Mouse (Mus musculus) liver (tissue): Measurements from ENCODE around the gene Pdcd7.
"Not testable (repeated sequence)": the region's sequence is repeated elsewhere in the genome, so short reads cannot be mapped to it uniquely, and the experiment has no call there.

Source experiments
- DNase-seq: peaks from one replicate; pipeline ENCODE4 v3.0.0-alpha.2; 2020; ENCODE audit warnings: mixed read lengths

Pdcd7 gene

GRCm38 (mm10) chr9:65345854-65346475 is at the start of gene Pdcd7:
Gene Pdcd7, plus strand, starts transcription at chr9:65346104.
- peak; percentile 90 for DNase-seq

DNA sequence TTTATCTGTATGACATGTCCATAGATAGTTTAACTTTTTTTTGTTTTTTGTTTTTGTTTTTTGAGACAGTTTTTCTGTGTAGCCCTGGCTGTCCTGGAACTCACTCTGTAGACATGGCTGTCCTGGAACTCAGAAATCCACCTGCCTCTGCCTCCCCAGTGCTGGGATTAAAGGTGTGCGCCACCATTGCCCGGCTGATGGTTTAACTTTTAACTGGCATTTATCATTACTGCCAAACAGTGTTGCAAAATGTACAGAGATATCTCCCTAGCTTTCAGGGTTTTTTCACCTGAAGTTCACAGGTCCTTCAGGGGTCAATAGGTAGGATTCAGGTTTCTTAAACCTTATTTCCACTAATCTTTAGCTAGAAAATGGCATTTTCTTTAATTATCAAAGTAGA is 48.8 kb upstream of the Pdcd7 start:
- no peak for DNase-seq

DNA sequence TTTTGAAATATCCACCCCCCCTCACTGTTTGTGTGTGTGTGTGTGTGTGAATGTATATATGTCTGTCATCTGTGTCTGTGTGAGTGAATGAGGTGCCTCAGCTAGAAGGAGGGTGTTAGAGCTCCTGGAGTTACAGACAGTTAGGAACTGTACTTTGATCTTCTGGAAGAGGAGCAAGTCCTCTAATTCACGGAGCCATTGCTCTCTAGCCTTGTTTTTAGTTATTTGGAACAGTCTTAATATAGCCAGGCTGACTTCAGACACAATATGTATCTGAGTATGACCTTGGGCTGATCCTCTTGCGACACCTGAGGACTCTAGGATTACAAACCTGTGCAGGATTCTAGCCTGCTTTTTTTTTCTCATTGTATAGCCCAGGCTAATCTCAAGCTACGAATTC is 47.1 kb upstream of the Pdcd7 start:
- no peak for DNase-seq

DNA sequence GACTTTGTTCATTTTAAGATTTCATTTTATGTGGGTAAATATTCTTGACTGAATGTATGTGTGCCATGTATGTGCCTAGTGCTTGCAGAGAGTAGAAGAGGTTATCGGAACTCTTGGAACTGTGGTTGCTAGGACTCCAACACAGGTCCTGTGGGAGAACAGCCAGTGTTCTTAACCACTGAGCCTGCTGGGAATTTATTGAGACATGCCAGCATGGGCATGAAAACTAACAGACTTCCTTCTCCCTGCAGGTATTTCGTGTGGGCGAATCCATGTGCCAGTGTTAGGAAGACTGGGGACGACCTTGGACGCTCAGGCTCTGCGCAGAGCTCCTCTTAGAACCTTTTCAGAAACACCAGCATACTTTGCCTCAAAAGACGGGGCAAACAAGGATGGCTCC is 46.3 kb upstream of the Pdcd7 start:
- DNase-seq, result no peak

DNA sequence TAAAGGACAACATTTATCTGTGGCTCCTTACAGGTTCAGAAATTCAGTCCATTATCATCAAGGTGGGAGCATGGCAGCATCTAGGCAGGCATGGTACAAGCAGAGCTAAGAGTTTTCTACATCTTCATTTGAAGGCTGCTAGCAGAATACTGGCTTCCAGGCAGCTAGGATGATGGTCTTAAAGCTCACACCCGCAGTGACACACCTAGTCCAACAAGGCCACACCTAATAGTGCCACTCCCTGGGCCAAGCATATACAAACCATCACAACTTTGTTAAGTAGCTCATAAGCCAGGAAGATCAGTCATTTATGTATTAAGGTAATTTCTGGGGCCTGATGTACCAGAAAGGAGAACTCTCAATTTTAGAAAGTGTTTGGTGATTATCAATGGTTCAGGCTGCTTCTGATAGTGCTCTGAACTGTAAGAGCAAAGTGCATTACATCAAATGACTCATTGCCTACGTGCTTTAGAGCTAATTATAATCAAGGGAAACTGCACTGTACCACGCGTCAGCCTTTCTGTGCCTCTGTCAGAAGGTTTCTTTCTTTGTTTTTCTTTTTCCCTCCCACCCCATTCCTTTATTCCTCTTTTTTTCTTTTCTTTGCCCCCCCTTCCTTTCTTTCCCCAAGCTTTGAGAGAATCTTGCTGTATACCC is 43.4 kb upstream of the Pdcd7 start:
- DNase-seq, result no peak

GRCm38 (mm10) chr9:65303586-65303985 is 42.3 kb upstream of the Pdcd7 start:
- DNase-seq, result no peak

GRCm38 (mm10) chr9:65304300-65304699 is 41.6 kb upstream of the Pdcd7 start:
- no peak for DNase-seq

GRCm38 (mm10) chr9:65306672-65307071 is 39.2 kb upstream of the Pdcd7 start:
- no peak for DNase-seq

GRCm38 (mm10) chr9:65308011-65308410 is 37.9 kb upstream of the Pdcd7 start:
- DNase-seq, result no peak

DNA sequence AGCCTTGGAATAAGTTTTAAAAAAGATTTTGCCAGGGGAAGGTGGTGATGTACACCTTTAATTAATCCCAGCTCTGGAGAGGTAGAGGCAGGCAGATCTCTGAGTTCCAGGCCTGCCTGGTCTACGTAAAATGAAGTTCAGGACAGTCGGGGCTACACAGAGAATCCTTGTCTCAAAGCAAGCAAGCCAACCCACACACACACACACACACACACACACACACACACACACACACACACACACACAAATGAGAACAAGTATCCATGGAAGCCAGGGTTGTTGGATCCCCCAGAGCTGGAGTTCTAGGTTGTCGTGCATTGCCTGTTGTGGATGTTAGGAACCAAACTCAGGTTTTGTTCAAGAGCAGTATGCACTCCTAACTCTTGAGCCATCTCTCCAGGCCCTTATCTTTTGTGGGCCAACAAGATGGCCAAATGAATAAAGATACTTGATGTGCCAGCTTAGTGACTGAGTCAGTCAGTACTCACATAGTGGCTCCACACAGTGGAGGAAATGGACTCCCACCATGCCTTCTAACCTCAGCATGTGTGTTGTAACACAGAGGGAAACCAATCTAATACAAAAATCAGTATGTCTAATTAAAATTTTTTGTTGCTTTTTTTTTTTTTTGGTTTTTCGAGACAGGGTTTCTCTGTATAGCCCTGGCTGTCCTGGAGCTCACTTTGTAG is 33.1 kb upstream of the Pdcd7 start:
- no peak for DNase-seq

- DNase-seq, result no peak
These were observed 32.1 kb upstream of the Pdcd7 start for GRCm38 (mm10) chr9:65313846-65314245.

DNA sequence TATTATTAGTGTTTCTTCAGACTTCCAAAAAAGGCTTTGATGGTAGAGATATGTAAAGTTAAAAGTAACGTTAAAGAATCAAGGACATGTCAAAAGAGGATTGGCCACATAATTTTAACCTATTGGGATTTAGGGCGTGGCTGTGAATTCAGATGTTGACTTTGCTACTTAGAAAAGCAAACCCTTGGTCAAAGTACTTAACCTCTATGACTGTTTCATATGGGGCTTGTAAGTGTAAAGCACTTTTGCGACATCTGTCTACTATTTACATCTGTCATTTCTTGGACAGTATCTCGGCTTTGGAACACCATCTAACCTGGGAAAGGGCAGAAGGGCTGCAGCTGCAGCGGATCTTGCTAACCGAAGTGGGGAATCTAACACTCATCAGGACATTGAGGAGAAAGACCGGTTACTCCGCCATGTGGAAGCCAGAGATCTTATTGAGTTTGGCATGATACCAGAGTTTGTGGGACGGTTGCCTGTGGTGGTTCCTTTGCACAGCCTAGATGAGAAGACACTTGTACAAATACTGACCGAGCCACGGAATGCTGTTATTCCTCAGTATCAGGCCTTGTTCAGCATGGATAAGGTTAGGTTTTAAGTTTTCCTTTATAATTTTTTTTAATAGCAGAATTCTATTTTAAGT is 23.5 kb upstream of the Pdcd7 start:
- DNase-seq, result no peak

- DNase-seq, result no peak
These were observed 19.9 kb upstream of the Pdcd7 start for GRCm38 (mm10) chr9:65325971-65326370.

DNA sequence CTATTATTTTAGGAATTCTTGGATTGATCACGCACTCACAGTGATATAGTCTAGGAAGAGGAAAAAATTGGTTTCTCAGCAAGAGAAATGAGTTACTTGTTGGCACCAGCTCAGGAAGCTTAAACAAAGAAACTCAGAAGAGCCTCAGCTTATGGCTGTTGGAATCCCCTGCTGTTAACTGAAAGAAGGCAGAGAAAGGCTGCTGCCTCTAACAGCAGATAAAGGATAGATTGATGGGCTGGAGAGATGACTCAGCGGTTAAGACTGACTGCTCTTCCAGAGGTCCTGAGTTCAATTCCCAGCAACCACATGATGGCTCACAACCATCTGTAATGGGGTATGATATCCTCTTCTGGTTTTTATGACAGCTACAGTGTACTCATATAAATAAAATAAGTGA is 18.5 kb upstream of the Pdcd7 start:
- no peak for DNase-seq

GRCm38 (mm10) chr9:65333958-65334357 is 11.9 kb upstream of the Pdcd7 start:
- DNase-seq, result no peak

DNA sequence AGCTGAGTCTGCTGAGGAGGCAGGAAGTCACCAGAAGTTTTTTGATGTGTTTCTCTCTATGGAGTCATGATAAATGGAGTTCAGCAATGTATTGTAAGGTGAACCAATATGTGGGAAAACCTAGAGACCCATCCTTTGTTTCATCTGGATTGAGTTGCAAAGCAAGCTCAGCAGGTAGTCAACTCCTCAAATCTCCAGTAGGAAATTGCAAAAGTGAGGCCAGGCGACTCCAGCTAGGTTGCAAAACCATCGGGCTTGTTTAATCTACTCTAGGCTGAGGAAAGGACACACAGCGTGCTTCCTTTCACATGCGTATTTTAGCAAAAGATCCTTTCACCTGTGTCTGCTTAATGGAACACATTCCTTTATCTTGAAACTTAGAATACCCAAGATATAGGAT is 6.8 kb upstream of the Pdcd7 start:
- DNase-seq, result no peak

- no peak for DNase-seq
These were observed 5.5 kb upstream of the Pdcd7 start for GRCm38 (mm10) chr9:65340414-65340813.

DNA sequence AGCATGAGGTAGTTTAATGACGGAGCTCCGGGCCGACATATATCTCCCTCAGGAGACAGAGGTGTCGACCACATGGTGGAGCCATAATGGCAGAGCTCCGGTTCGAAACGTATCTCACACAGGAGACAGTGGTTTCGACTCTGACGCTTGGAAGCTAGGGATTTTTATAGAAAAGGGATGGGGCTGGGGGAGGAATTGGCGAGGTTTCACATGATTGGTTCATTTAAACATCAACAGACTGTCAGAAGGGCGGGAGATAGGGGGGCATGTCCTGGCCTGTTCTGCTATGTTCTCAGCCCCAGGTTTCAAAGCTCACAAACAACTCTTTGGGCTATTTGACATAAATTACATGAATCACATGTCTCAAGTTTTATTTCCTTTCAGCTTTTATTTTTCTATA is 465 bp upstream of the Pdcd7 start:
- DNase-seq, result not testable (repeated sequence)

DNA sequence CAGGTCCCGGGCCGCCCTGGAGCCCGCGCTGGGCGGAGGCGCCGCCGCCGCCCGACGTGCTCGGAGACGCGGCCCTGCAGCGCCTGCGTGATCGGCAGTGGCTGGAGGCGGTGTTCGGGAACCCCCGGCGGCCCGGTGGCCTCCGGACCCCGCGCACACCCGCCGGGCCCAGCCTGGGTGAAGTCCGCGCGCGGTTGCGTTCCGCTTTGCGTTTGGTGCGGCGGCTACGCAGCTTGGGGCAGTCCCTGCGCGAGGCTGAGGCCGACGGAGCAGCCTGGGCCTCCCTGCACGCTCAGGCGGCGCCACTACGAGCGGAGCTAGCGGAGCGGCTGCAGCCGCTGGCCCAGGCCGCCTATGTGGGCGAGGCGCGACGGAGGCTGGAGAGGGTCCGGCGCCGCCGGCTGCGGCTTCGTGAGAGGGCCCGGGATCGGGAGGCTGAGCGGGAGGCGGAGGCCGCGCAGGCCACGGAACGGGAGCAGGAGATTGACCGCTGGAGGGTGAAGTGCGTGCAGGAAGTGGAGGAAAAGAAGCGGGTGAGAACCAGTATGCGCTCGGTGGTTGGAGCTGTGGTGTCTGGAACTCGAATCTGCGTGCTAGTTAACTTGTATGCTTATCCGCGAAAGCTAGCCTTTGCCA is 690 bp downstream of the Pdcd7 start:
- DNase-seq, result peak; percentile 63

DNA sequence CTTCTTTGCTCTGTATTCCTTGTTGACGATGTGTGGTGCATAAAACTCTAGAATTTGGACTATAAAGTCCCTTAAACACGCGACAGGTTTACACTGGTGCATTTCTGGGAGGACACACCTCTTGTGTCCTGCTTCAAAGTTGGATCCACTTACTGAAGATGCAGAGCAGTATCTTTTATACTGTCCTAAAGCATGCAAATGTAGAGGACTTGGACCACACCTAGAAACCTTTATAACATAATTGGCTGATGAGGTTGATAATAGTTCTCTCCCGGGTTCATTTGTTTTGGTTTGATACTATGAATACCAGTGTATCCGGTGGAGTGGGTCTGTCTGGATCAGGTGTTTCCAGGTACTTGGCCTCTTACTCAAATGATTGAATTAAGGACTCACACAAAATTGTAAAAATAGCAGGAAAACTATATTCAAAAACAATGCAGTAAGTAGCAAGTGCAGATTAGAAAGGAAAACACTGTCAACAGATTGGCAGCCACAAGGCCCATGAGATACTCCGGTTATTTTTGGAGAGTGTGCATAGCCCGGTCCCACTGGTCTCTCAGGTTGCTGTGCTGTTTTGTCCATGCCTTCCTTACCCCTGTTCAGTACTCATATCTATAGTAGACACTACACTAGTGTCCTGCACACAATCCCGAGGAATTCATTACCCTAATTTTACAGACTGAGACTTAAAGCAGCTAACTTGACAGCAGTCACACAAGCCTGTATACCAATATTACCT is 1.4 kb downstream of the Pdcd7 start:
- no peak for DNase-seq

- no peak for DNase-seq
These were observed 7.3 kb downstream of the Pdcd7 start for GRCm38 (mm10) chr9:65353251-65353650.

DNA sequence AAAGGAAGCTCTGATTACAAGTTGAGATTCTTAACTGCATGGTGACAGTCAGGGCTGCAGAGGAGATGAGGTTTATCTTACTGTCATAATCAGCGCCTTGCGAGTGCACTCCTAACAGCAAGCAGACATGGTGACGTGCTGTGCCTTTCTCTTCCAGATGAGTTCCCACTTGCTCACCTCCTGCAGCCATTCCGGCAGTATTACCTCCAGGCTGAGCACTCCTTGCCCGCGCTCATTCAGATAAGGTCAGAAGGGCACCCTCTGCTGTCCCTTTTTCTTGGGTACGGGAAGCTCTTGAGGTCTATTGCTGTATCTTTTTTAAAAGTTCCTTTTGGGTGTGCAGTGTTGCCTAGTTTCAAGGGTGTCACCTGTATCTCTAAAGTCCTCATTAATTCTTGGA is 10.7 kb downstream of the Pdcd7 start:
- no peak for DNase-seq

- DNase-seq, result no peak
These were observed 11.1 kb downstream of the Pdcd7 start for GRCm38 (mm10) chr9:65356971-65357370.
